Mouse (Mus musculus) embryonic facial prominence, embryonic 11.5 days (tissue): ENCODE results near the gene Hoxa5. TPM values are rescaled to one million over a fixed set of nuclear protein-coding genes. Genes with fewer than 3 reads are reported as not detected.

Source experiments
- ATAC-seq: fragments of 200-750 bp; cut with Nextera tagmentation; replicated peaks from 2 replicates; pipeline ENCODE4 v1.8.0; 2017; ENCODE audit warnings: low read depth; ENCODE audit not compliant: insufficient number of reproducible peaks, low FRiP score, low TSS enrichment
- DNase-seq: peaks from one replicate; pipeline ENCODE4 v3.0.0-alpha.2; 2015; ENCODE audit warnings: low spot score
- H3K27ac ChIP-seq: fragments of 300-500 bp; sonication (generic); replicated peaks from 2 replicates; pipeline ENCODE4 v1.5.1; 2014; ENCODE audit warnings: mild to moderate bottlenecking, low read depth, low read length, control low read depth
- H3K27me3 ChIP-seq: fragments of 300-500 bp; sonication (generic); 2 replicates; pipeline ENCODE4 v1.6.1; 2014; ENCODE audit warnings: mild to moderate bottlenecking, low read length, moderate library complexity, mixed read lengths; ENCODE audit not compliant: control insufficient read depth, insufficient read depth
- H3K36me3 ChIP-seq: fragments of 300-500 bp; sonication (generic); replicated peaks from 2 replicates; pipeline ENCODE4 v1.6.1; 2014; ENCODE audit warnings: low read depth, mild to moderate bottlenecking, low read length, moderate library complexity, mixed read lengths; ENCODE audit not compliant: control insufficient read depth, insufficient read depth
- H3K4me1 ChIP-seq: fragments of 300-500 bp; sonication (generic); 2 replicates; pipeline ENCODE4 v1.6.1; 2014; ENCODE audit warnings: low read length, mixed read lengths; ENCODE audit not compliant: control insufficient read depth, insufficient read depth
- H3K4me2 ChIP-seq: fragments of 300-500 bp; sonication (generic); 2 replicates; pipeline ENCODE4 v1.6.1; 2014; ENCODE audit warnings: low read depth, mild to moderate bottlenecking, control low read depth, low read length, moderate library complexity
- H3K4me3 ChIP-seq: fragments of 300-500 bp; sonication (generic); 2 replicates; pipeline ENCODE4 v1.5.1; 2014; ENCODE audit warnings: low read depth, low read length, control low read depth
- H3K9ac ChIP-seq: fragments of 300-500 bp; sonication (generic); replicated peaks from 2 replicates; pipeline ENCODE4 v1.6.1; 2014; ENCODE audit warnings: mild to moderate bottlenecking, control low read depth, low read length
- H3K9me3 ChIP-seq: fragments of 300-500 bp; sonication (generic); replicated peaks from 2 replicates; pipeline ENCODE4 v1.6.1; 2016; ENCODE audit warnings: mild to moderate bottlenecking, low read length, inconsistent platforms, mixed read lengths; ENCODE audit not compliant: control insufficient read depth
- whole genome bisulfite sequencing: fragments of 180-500 bp; shearing (Covaris S2); extraction: QIAGEN DNeasy Blood & Tissue Kit; methylation state at CpG from one replicate; pipeline ENCODE4 v1.1.7; 2014; 5-methylcytosine and 5-hydroxymethylcytosine counted together
- polyA plus RNA-seq: library from polyadenylated mRNA; unstranded; fragments of >200 nt; fragmentation: Nextera tagmentation; extraction: Ambion mirVana; gene quantifications from 2 replicates; pipeline ENCODE4 v1.2.1, GENCODE M21; 2014

Hoxa5 gene
- polyA plus RNA-seq, 1 experiment from 2014 or later: 0.39 TPM

DNA sequence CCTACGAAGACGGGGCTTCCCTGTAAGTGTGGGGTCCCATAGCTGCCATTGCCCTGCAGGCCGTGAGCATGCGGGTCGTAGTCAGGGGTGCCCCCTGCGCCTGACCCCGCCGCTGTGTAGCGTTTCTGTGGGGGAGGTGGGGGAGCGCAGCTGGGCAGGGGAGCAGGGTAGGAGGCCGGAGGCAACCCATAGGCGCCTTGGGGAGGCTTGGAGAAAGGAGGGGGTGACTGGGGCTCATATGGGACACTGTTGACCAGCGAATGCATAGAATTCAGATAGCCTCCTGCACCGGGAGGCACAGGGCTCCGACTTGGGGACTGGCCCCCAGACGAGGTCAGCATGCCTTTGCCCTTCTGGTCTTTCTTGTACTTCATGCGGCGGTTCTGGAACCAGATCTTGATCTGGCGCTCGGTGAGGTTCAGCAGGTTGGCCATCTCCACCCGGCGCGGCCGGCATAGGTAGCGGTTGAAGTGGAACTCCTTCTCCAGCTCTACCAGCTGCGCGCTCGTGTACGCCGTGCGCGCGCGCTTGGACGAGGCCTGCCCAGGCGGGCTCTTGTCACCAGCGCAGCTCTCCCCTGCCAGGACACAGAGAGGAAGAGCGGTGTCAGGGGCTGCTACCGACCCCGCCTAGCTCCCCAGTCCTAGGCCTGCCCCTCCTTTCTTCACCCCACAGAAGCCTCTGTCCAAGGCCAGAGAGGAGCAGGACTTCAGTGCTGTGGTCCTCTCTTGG lies 34.1 kb downstream of the Hoxa5 start:
- ATAC-seq (no peak; the same call in 1 of the 2 replicates), DNase-seq (no peak)
- Histone ChIP-seq H3K27me3 (peaks cover 71% of the 10 kb centered on the region), H3K27ac (peak overlapping the region; percentile 41), H3K4me3 (peak overlapping the region; percentile 17), H3K4me1 (no peaks in the 10 kb centered on the region; the same call in 1 of the 2 replicates), H3K36me3 (no peaks in the 10 kb centered on the region), H3K9me3 (no peaks in the 10 kb centered on the region), H3K9ac (peak overlapping the region; percentile 30), H3K4me2 (peak overlapping the region; percentile 19)
- WGBS: under 1% methylated on average over 40 of the region's 40 CpGs

DNA sequence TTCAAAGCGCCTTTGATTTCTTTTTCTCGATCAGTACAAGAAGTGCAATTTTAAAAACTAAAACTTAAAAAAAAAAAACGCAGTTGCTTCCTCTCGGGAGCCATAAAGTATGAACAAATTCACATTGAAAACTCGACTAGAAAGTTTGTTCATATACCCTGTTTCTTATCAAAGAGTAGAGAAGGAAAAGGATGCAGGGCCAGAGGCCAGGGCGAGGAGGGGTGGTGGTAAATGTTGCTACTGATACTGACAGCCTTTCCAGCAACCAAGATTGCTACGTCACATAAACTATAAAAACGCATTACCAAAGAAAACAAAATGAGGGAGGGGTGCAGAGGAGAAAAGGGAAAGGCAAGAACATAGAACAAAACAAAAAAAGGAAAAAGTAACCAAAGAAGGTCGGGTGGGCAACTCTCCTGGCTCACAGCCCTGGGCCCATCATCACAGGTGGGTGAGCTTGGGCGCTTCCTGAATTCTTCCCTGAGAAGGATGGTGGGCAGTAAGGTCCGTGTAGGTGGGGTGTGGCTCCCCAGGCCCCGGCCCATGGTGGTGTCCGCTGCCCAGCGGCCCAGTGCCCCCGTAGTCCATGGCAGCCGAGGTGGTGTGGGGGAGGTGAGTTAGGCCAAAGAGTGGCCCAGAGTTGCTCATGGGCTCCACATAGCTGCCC lies 34.8 kb downstream of the Hoxa5 start:
- peak overlapping the region; percentile 30; the same call in 1 of the 2 replicates for H3K9ac ChIP-seq
- peak overlapping the region; percentile 17 for H3K4me3 ChIP-seq
- no peaks in the 10 kb centered on the region for H3K9me3 ChIP-seq
- H3K4me1 ChIP-seq: no peaks in the 10 kb centered on the region; the same call in 1 of the 2 replicates
- ATAC-seq: no peak
- peaks cover 67% of the 10 kb centered on the region for H3K27me3 ChIP-seq
- DNase-seq: no peak
- 6% methylated on average over 15 of the region's 16 CpGs for WGBS
- peak overlapping the region; percentile 41; the same call in 1 of the 2 replicates for H3K27ac ChIP-seq
- H3K36me3 ChIP-seq: no peaks in the 10 kb centered on the region
- peak overlapping the region; percentile 19 for H3K4me2 ChIP-seq

DNA sequence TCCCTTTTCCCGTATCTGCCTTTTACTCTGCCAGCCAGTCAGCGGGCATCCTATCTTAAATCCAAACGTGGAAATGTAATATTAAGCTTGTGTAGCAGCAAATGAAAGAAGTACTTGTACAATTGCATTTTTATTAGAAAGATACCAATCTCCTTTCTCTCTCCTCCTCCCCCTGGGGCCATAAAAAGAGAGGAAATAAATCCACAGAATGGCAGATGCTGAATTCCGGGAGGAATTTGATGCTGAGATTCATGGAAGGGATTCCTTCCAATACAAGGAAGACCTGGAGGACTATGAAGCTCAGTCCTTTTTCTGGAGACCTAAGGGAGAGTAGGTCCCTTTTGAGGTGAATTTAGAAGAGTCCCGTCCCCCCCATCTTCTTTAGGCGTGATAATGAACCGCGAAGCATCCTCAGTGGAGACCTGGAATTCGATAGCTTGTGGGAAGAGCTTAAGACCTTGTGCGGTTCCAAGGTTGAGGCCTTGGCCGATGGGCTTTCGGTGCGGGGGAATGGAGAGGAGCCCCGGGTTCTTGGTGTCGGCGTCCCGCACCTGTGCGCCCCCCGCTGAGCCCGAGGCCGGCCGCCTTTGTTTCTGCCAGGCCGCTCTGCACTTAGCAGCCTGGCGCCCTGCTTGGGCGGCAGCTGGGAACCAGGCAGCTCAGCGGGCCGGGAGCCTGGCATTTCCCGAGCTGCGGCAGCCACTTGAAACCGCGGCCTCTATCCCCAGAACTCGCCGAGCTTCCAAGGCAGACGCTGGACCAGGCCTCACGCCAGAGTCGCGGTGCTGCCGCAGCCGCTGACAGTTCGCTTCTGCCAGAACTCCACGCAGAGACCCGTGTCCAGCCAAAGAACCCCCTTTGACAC lies 36.0 kb downstream of the Hoxa5 start:
- Histone ChIP-seq H3K4me3 (peak overlapping the region; percentile 24), H3K36me3 (no peaks in the 10 kb centered on the region), H3K9ac (peak overlapping the region; percentile 62), H3K4me1 (no peaks in the 10 kb centered on the region; the same call in 1 of the 2 replicates), H3K27ac (peak overlapping the region; percentile 60; the same call in 1 of the 2 replicates), H3K27me3 (peaks cover 79% of the 10 kb centered on the region), H3K9me3 (no peaks in the 10 kb centered on the region), H3K4me2 (peak overlapping the region; percentile 44)
- ATAC-seq (no peak), DNase-seq (no peak)
- under 1% methylated on average over 42 of the region's 42 CpGs for WGBS

DNA sequence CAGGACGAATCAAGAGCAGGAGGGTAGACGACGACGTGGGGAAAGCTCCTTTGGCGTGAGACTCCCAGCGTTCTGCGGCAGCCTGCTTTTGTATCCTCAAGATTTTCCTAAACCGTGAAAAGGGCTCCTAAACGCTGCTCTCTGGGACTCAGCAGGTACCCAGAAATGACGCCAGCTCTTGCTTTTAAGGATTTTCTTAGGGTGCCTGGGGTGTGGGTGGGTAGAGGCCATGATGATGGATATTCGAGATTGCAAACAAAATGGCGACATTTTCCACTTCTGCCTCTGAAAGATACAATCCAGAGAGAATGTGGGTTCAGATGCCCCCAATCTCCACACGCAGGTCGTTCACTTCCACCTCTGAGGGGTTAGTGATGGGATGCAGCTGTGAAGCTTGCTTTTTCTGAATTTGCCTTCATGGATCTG lies 36.6 kb downstream of the Hoxa5 start:
- H3K4me2 ChIP-seq: peak overlapping the region; percentile 15
- peak overlapping the region; percentile 60; the same call in 1 of the 2 replicates for H3K27ac ChIP-seq
- H3K27me3 ChIP-seq: peaks cover 79% of the 10 kb centered on the region
- peak overlapping the region; percentile 62 for H3K9ac ChIP-seq
- no peak for ATAC-seq
- H3K4me3 ChIP-seq: peak overlapping the region; percentile 24
- H3K4me1 ChIP-seq: no peaks in the 10 kb centered on the region; the same call in 1 of the 2 replicates
- no peak for DNase-seq
- under 1% methylated on average over 14 of the region's 14 CpGs for WGBS
- H3K36me3 ChIP-seq: no peaks in the 10 kb centered on the region
- no peaks in the 10 kb centered on the region for H3K9me3 ChIP-seq

DNA sequence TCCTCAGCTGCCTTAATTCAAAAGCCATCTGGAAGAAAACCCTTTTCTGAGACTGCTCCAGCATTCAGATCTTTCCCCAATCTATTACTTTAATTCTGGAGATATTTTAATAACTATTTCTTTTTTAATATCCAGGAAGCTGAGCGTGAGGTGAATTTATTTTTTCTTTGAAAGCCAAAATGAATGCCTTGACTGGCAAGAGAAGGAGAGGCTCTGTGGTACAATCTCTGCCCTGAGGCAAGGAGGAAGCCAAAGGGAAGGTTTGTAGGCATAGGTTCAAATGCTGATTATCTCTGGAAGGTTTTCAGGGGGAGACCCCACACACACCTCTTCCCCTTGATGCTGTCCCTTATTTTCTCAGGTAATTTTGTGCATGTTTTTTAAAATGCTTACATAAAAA lies 37.2 kb downstream of the Hoxa5 start:
- 7% methylated on average over 1 of the region's 1 CpGs for WGBS
- no peaks in the 10 kb centered on the region for H3K9me3 ChIP-seq
- peaks cover 74% of the 10 kb centered on the region for H3K27me3 ChIP-seq
- H3K27ac ChIP-seq: peak overlapping the region; percentile 60; the same call in 1 of the 2 replicates
- no peaks in the 10 kb centered on the region for H3K36me3 ChIP-seq
- H3K9ac ChIP-seq: peak overlapping the region; percentile 62
- peak overlapping the region; percentile 15; the same call in 1 of the 2 replicates for H3K4me2 ChIP-seq
- ATAC-seq (no peak), DNase-seq (no peak)
- H3K4me1 ChIP-seq: no peaks in the 10 kb centered on the region; the same call in 1 of the 2 replicates
- peak overlapping the region; percentile 34 for H3K4me3 ChIP-seq

DNA sequence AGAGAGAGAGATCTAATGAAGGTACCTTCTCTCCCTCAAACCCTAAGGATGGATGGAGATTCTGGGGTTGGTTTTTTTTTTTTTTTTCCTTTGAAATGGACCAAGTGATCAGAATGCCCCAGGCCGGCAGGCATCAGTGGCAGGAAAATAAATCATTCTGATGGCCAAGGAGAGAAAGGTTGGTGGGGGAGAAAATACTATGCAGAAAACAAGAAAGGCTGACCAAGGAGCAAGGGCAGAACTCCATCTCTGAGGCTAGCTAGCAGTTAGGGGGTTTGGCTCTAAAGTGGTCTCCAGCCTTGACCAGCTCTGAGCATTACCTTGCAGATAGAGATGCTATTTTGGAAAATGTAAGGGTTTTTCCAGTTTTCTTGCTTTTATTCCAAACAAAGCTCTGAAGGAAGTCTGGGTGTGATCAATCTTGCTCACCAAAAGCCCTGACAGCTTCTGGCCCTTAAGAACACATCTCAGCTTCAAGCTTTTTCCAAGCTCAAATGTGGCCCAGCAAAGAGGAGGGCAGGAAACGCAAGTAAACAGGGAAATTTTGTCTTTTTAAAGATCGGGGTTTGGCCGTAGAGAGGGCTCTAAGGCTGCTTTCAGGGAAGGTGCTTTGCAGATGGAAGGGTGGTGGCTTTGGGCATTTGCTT lies 37.8 kb downstream of the Hoxa5 start:
- no peak for DNase-seq
- Histone ChIP-seq H3K27me3 (peaks cover 68% of the 10 kb centered on the region), H3K36me3 (no peaks in the 10 kb centered on the region), H3K9ac (peak overlapping the region; percentile 62), H3K9me3 (no peaks in the 10 kb centered on the region), H3K27ac (peak overlapping the region; percentile 16; the same call in 1 of the 2 replicates), H3K4me2 (0 out of 2 replicates have a peak overlapping the region, but pooled peaks have one; percentile 2), H3K4me1 (no peaks in the 10 kb centered on the region), H3K4me3 (peak overlapping the region; percentile 34)
- no peak for ATAC-seq
- WGBS: under 1% methylated on average over 4 of the region's 4 CpGs
